Mouse (Mus musculus) CH12.LX (cell line): ENCODE measurements around the gene Eps8l2.

Experiments used
- BHLHE40 ChIP-seq: IDR thresholded peaks from 2 replicates; pipeline ENCODE4 v1.6.1; 2011; ENCODE audit warnings: mild to moderate bottlenecking, low read depth, low read length, improper control_type of control experiment
- CHD2 ChIP-seq: IDR thresholded peaks from 2 replicates; pipeline ENCODE4 v1.6.1; 2011; ENCODE audit warnings: low read length, improper control_type of control experiment
- CTCF ChIP-seq, 2 experiments: IDR thresholded peaks in 1 of 2; conservative IDR thresholded peaks in 1 of 2; 2 replicates each; pipeline ENCODE4 v1.5.1; 2011 to 2012; ENCODE audit warnings: low read depth in 2 of 2, low read length in 2 of 2, improper control_type of control experiment in 1 of 2, inconsistent platforms in 1 of 2, mild to moderate bottlenecking in 1 of 2, moderate library complexity in 1 of 2
- E2F4 ChIP-seq: IDR thresholded peaks from 2 replicates; pipeline ENCODE4 v1.6.1; 2011; ENCODE audit warnings: low read depth, low read length, improper control_type of control experiment; ENCODE audit not compliant: insufficient replicate concordance
- EP300 ChIP-seq: IDR thresholded peaks from 2 replicates; pipeline ENCODE4 v1.6.1; 2011; ENCODE audit warnings: low read length, improper control_type of control experiment
- MAX ChIP-seq: IDR thresholded peaks from 2 replicates; pipeline ENCODE4 v1.6.1; 2011; ENCODE audit warnings: low read length, improper control_type of control experiment

- TF ChIP-seq CHD2 (no peak), CTCF (conservative IDR thresholded peaks at IDR 0.05 in 1 of 2, IDR thresholded peaks at IDR 0.05 in 1 of 2; ENCODE audit: low read depth in 2 of 2, low read length in 2 of 2) (no peak), MAX (no peak), EP300 (no peak), E2F4 (no peak), BHLHE40 (no peak)
Observed at GRCm38 (mm10) chr7:141291921-141292582, 46.6 kb upstream of the Eps8l2 start, which contains the start of gene Drd4.
